Mouse (Mus musculus) left cerebral cortex, postnatal 36 days (tissue): ENCODE measurements around the gene Pdcd11. TPM values are rescaled to one million over a fixed set of nuclear protein-coding genes. Genes with fewer than 3 reads are reported as not detected.
A peak's percentile ranks its signal among the peaks of the same experiment; 100 is the strongest.

Source experiments
- DNase-seq, 2 experiments: peaks; one replicate each; pipeline ENCODE4 v3.0.0; 2021 to 2022; ENCODE audit warnings: low spot score in 2 of 2, mixed read lengths in 1 of 2
- intact Hi-C: fragments of 180-260 bp; cut with DNase I; formaldehyde crosslinking; loops from one replicate; pipeline ENCODE4 v1.15.1; 2025
- total RNA-seq, 2 experiments: library from RNA; stranded (reverse); gene quantifications; 2 replicates each; pipeline ENCODE4 v1.2.3; 2021

Gene Pdcd11
- total RNA-seq = 10 to 100 TPM; 12.5 to 16.2 TPM

- intact Hi-C loops = no loop called here
- peak; percentile 96 to 98 for DNase-seq
Observed at GRCm38 (mm10) chr19:47090550-47091156, at the start of gene Pdcd11, which contains the start of gene Usmg5. Gene Pdcd11 (plus strand): TSS chr19:47090768. Gene Usmg5 (minus strand): TSS chr19:47090647.

- intact Hi-C loops = no loop called here
- DNase-seq = no peak
Observed at GRCm38 (mm10) chr19:47043608-47044007, 47.0 kb upstream of the Pdcd11 start.

GRCm38 (mm10) chr19:47046343-47046742 lies 44.2 kb upstream of the Pdcd11 start:
- intact Hi-C loops = loop anchor here (5.0 kb wide), 1 partner anchor 169 kb away; no protein-coding TSS in a partner anchor

GRCm38 (mm10) chr19:47047236-47047833 lies 43.2 kb upstream of the Pdcd11 start:
- intact Hi-C loops = loop anchor here (5.0 kb wide), 1 partner anchor 170 kb away; no protein-coding TSS in a partner anchor
- DNase-seq = no peak

More at GRCm38 (mm10) chr19:47046343-47046742, 44.2 kb upstream of the Pdcd11 start:
- no peak for DNase-seq

GRCm38 (mm10) chr19:47049061-47049460 lies 41.5 kb upstream of the Pdcd11 start:
- intact Hi-C loops = loop anchor here (5.0 kb wide), 1 partner anchor 172 kb away; no protein-coding TSS in a partner anchor
- DNase-seq = no peak

- no peak for DNase-seq
- intact Hi-C loops = loop anchor here (5.0 kb wide), 1 partner anchor 173 kb away; no protein-coding TSS in a partner anchor
Observed at GRCm38 (mm10) chr19:47049840-47050239, 40.7 kb upstream of the Pdcd11 start.

- DNase-seq = peak; percentile 87 to 88
- intact Hi-C loops = no loop called here
Observed at GRCm38 (mm10) chr19:47050271-47051032, 40.1 kb upstream of the Pdcd11 start, which contains the start of gene Pcgf6. Gene Pcgf6 (minus strand): TSS chr19:47050906.

GRCm38 (mm10) chr19:47052927-47053326 lies 37.6 kb upstream of the Pdcd11 start:
- DNase-seq = no peak
- intact Hi-C loops = no loop called here

- intact Hi-C loops = no loop called here
- no peak for DNase-seq
Observed at GRCm38 (mm10) chr19:47053471-47053870, 37.1 kb upstream of the Pdcd11 start.

GRCm38 (mm10) chr19:47057684-47058083 lies 32.9 kb upstream of the Pdcd11 start:
- intact Hi-C loops = no loop called here
- DNase-seq = no peak

GRCm38 (mm10) chr19:47065860-47066259 lies 24.7 kb upstream of the Pdcd11 start:
- intact Hi-C loops = loop anchor here (5.0 kb wide), 1 partner anchor 101 kb away; no protein-coding TSS in a partner anchor
- no peak for DNase-seq

GRCm38 (mm10) chr19:47067096-47067882 lies 23.3 kb upstream of the Pdcd11 start, which contains the start of gene Taf5:
Gene Taf5 (plus strand): TSS chr19:47067746.
- peak; percentile 96 for DNase-seq
- intact Hi-C loops = loop anchor here (5.0 kb wide), 1 partner anchor 100 kb away; no protein-coding TSS in a partner anchor

- peak; percentile 84 to 85 for DNase-seq
Observed at GRCm38 (mm10) chr19:47067924-47068611, 22.5 kb upstream of the Pdcd11 start.

GRCm38 (mm10) chr19:47088226-47088625 lies 2.3 kb upstream of the Pdcd11 start:
- no peak for DNase-seq
- intact Hi-C loops = no loop called here

More at GRCm38 (mm10) chr19:47067924-47068611, 22.5 kb upstream of the Pdcd11 start:
- intact Hi-C loops = loop anchor here (5.0 kb wide), 1 partner anchor 99 kb away; no protein-coding TSS in a partner anchor

- intact Hi-C loops = no loop called here
- no peak for DNase-seq
Observed at GRCm38 (mm10) chr19:47089718-47090525, 646 bp upstream of the Pdcd11 start.

- intact Hi-C loops = no loop called here
- no peak for DNase-seq
Observed at GRCm38 (mm10) chr19:47101080-47101479, 10.5 kb downstream of the Pdcd11 start.

- intact Hi-C loops = no loop called here
- no peak for DNase-seq
Observed at GRCm38 (mm10) chr19:47104641-47105271, 14.2 kb downstream of the Pdcd11 start.
